Mouse (Mus musculus) heart, embryonic 16.5 days (tissue): ENCODE measurements around the gene Tprn. TPM values are rescaled to one million over a fixed set of nuclear protein-coding genes. Genes with fewer than 3 reads are reported as not detected.

ENCODE experiments used
- ATAC-seq: fragments of 200-750 bp; cut with Nextera tagmentation; replicated peaks from 2 replicates; pipeline ENCODE4 v1.8.0; 2017; ENCODE audit warnings: moderate number of reproducible peaks; ENCODE audit not compliant: insufficient read depth, low FRiP score; ENCODE audit errors: extremely low read depth
- H3K27ac ChIP-seq: fragments of 300-500 bp; sonication (generic); 2 replicates; pipeline ENCODE4 v1.5.1; 2014; ENCODE audit warnings: mild to moderate bottlenecking, low read length, control low read depth, moderate library complexity
- H3K27me3 ChIP-seq: fragments of 300-500 bp; sonication (generic); 2 replicates; pipeline ENCODE4 v1.6.1; 2014; ENCODE audit warnings: low read length, mixed read lengths; ENCODE audit not compliant: control insufficient read depth, insufficient read depth
- H3K36me3 ChIP-seq: fragments of 300-500 bp; sonication (generic); 2 replicates; pipeline ENCODE4 v1.6.1; 2014; ENCODE audit not compliant: control insufficient read depth, insufficient read depth
- H3K4me1 ChIP-seq: fragments of 300-500 bp; sonication (generic); 2 replicates; pipeline ENCODE4 v1.6.1; 2014; ENCODE audit warnings: low read length, mixed read lengths; ENCODE audit not compliant: control insufficient read depth, insufficient read depth
- H3K4me2 ChIP-seq: fragments of 300-500 bp; sonication (generic); 2 replicates; pipeline ENCODE4 v1.6.1; 2014; ENCODE audit warnings: low read depth, mild to moderate bottlenecking, control low read depth, low read length
- H3K4me3 ChIP-seq: fragments of 300-500 bp; sonication (generic); 2 replicates; pipeline ENCODE4 v1.5.1; 2014; ENCODE audit warnings: mild to moderate bottlenecking, control low read depth, low read length
- H3K9ac ChIP-seq: fragments of 300-500 bp; sonication (generic); 2 replicates; pipeline ENCODE4 v1.6.1; 2014; ENCODE audit warnings: low read length, control low read depth
- H3K9me3 ChIP-seq: fragments of 300-500 bp; sonication (generic); replicated peaks from 2 replicates; pipeline ENCODE4 v1.6.1; 2016; ENCODE audit warnings: low read length; ENCODE audit not compliant: control insufficient read depth
- WGBS: fragments of 180-500 bp; shearing (Covaris S2); extraction: QIAGEN DNeasy Blood & Tissue Kit; methylation state at CpG from one replicate; pipeline ENCODE4 v1.1.7; 2014; 5-methylcytosine and 5-hydroxymethylcytosine counted together
- polyA plus RNA-seq: library from polyadenylated mRNA; unstranded; fragments of >200 nt; fragmentation: Nextera tagmentation; extraction: Ambion mirVana; gene quantifications from 2 replicates; pipeline ENCODE4 v1.2.1, GENCODE M21; 2015

The Tprn gene
- polyA plus RNA-seq, 1 experiment from 2014 or later, result 5.9 TPM

GRCm38 (mm10) chr2:25304657-25305541 lies 42.5 kb downstream of the Tprn start:
- ATAC-seq, result no peak
- Histone ChIP-seq H3K9me3 (no peaks in the 10 kb centered on the region), H3K4me3 (peak overlapping the region; percentile 51), H3K4me1 (0 out of 2 replicates have a peak, but pooled peaks cover 3% of the 10 kb centered on the region), H3K4me2 (peak overlapping the region; percentile 80), H3K9ac (peak overlapping the region; percentile 35; the same call in 1 of the 2 replicates), H3K27ac (no peak overlapping the region), H3K36me3 (no peaks in the 10 kb centered on the region), H3K27me3 (peaks cover 49% of the 10 kb centered on the region)
- 3% methylated on average over 43 of the region's 45 CpGs for WGBS

- no peak for ATAC-seq
- no peak overlapping the region for H3K4me2 ChIP-seq
- no peak overlapping the region for H3K27ac ChIP-seq
- H3K9me3 ChIP-seq, result no peaks in the 10 kb centered on the region
- H3K9ac ChIP-seq, result no peak overlapping the region
- WGBS, result 45% methylated on average over 14 of the region's 14 CpGs
- H3K36me3 ChIP-seq, result no peaks in the 10 kb centered on the region
- 0 out of 2 replicates have a peak, but pooled peaks cover 3% of the 10 kb centered on the region for H3K4me1 ChIP-seq
- no peak overlapping the region; the same call in 1 of the 2 replicates for H3K4me3 ChIP-seq
- peaks cover 55% of the 10 kb centered on the region for H3K27me3 ChIP-seq
These were observed 43.4 kb downstream of the Tprn start for GRCm38 (mm10) chr2:25305587-25306359.

GRCm38 (mm10) chr2:25310180-25310579 lies 47.8 kb downstream of the Tprn start:
- no peaks in the 10 kb centered on the region for H3K36me3 ChIP-seq
- 48% methylated on average over 10 of the region's 10 CpGs for WGBS
- peaks cover 68% of the 10 kb centered on the region for H3K27me3 ChIP-seq
- H3K9me3 ChIP-seq, result no peaks in the 10 kb centered on the region
- no peak overlapping the region for H3K4me3 ChIP-seq
- no peak for ATAC-seq
- H3K9ac ChIP-seq, result no peak overlapping the region
- H3K4me2 ChIP-seq, result no peak overlapping the region
- no peaks in the 10 kb centered on the region for H3K4me1 ChIP-seq
- no peak overlapping the region for H3K27ac ChIP-seq

GRCm38 (mm10) chr2:25310969-25311368 lies 48.6 kb downstream of the Tprn start:
- Histone ChIP-seq H3K36me3 (no peaks in the 10 kb centered on the region), H3K27ac (no peak overlapping the region), H3K9ac (no peak overlapping the region), H3K4me2 (no peak overlapping the region), H3K9me3 (no peaks in the 10 kb centered on the region), H3K4me3 (no peak overlapping the region), H3K27me3 (peaks cover 60% of the 10 kb centered on the region), H3K4me1 (no peaks in the 10 kb centered on the region)
- ATAC-seq, result no peak
- WGBS, result 2% methylated on average over 22 of the region's 22 CpGs

- Histone ChIP-seq H3K4me1 (no peaks in the 10 kb centered on the region), H3K4me2 (no peak overlapping the region), H3K27me3 (peaks cover 58% of the 10 kb centered on the region), H3K36me3 (no peaks in the 10 kb centered on the region), H3K27ac (no peak overlapping the region), H3K9me3 (no peaks in the 10 kb centered on the region), H3K9ac (no peak overlapping the region), H3K4me3 (no peak overlapping the region)
- 4% methylated on average over 11 of the region's 11 CpGs for WGBS
- no peak for ATAC-seq
These were observed 49.1 kb downstream of the Tprn start for GRCm38 (mm10) chr2:25311491-25311891.

- Histone ChIP-seq H3K27ac (no peak overlapping the region), H3K36me3 (no peaks in the 10 kb centered on the region), H3K9me3 (no peaks in the 10 kb centered on the region), H3K9ac (no peak overlapping the region), H3K4me3 (peak overlapping the region; percentile 33), H3K4me1 (no peaks in the 10 kb centered on the region), H3K4me2 (peak overlapping the region; percentile 57), H3K27me3 (peaks cover 41% of the 10 kb centered on the region)
- no peak for ATAC-seq
- 7% methylated on average over 31 of the region's 31 CpGs for WGBS
These were observed 55.9 kb downstream of the Tprn start for GRCm38 (mm10) chr2:25318119-25318966.

GRCm38 (mm10) chr2:25318971-25319773 lies 56.8 kb downstream of the Tprn start, which contains the start of gene Grin1:
TSS of gene Grin1 (minus strand) at chr2:25319187.
- H3K36me3 ChIP-seq, result no peaks in the 10 kb centered on the region
- 9% methylated on average over 58 of the region's 58 CpGs for WGBS
- H3K9ac ChIP-seq, result no peak within 1 kb of the TSS
- peaks cover 36% of the 10 kb centered on the region for H3K27me3 ChIP-seq
- H3K27ac ChIP-seq, result no peak within 1 kb of the TSS
- peak within 1 kb of the TSS; percentile 57 for H3K4me2 ChIP-seq
- peak within 1 kb of the TSS; percentile 33 for H3K4me3 ChIP-seq
- ATAC-seq, result no peak; the same call in 1 of the 2 replicates
- no peaks in the 10 kb centered on the region for H3K4me1 ChIP-seq
- H3K9me3 ChIP-seq, result no peaks in the 10 kb centered on the region
